Comparison of ENCODE assay signal across 8 mouse cellular contexts in genomic region chr1:123974621-123975020, GRCm38 (mm10).
DNase-seq lines count a peak whose midpoint lies in the region; ATAC-seq and TF ChIP-seq lines count a peak whose summit lies in the region.
"Had no signal": no experiment of that assay in that cellular context is flagged by ENCODE, and none has a peak within 500 bp of the region (broad histone marks: within the 10 kb centered on the region; RNA-seq: fewer than 3 reads in every experiment).

No protein-coding gene starts in this region.

- no peaks in the 10 kb centered on the region for H3K36me3 ChIP-seq in liver, adult 2 months (ENCODE audit: control insufficient read depth, insufficient read depth, low read length)
- no peaks in the 10 kb centered on the region for H3K36me3 ChIP-seq in liver, embryonic 12.5 days
- H3K36me3 ChIP-seq: neural tube, embryonic 12.5 days had no signal

- CTCF ChIA-PET in Patski (lab: Charles Lee): no interaction called here

- no peak overlapping the region for H3K4me3 ChIP-seq in liver, adult 2 months (ENCODE audit: insufficient read depth, low read depth, low read length)
- no peak overlapping the region for H3K4me3 ChIP-seq in liver, embryonic 12.5 days
- H3K4me3 ChIP-seq: neural tube, embryonic 12.5 days had no signal

- 15% methylated on average over 3 of the region's 3 CpGs for WGBS in liver, adult 2 months
- WGBS in liver, embryonic 12.5 days (ENCODE audit: insufficient replicate concordance): 20% methylated on average over 3 of the region's 3 CpGs

- H3K27ac ChIP-seq in liver, adult 2 months (replicated peaks; ENCODE audit: insufficient read depth, low read depth, low read length): no peak overlapping the region
- H3K27ac ChIP-seq in liver, embryonic 12.5 days: no peak overlapping the region
- H3K27ac ChIP-seq: neural tube, embryonic 12.5 days had no signal

- H3K4me1 ChIP-seq in liver, adult 2 months (ENCODE audit: control insufficient read depth, insufficient read depth, low read length): no peaks in the 10 kb centered on the region
- H3K4me1 ChIP-seq in liver, embryonic 12.5 days: no peaks in the 10 kb centered on the region
- H3K4me1 ChIP-seq: neural tube, embryonic 12.5 days had no signal

- H3K9me3 ChIP-seq in liver, embryonic 12.5 days (replicated peaks): no peaks in the 10 kb centered on the region
- H3K9me3 ChIP-seq: neural tube, embryonic 12.5 days had no signal

- no peak for ATAC-seq in liver, embryonic 12.5 days
- no peak for ATAC-seq in Patski

- no peaks in the 10 kb centered on the region for H3K79me2 ChIP-seq in liver, adult 2 months (ENCODE audit: control insufficient read depth, insufficient read depth, low read length)

- H3K4me2 ChIP-seq in liver, embryonic 12.5 days: no peak overlapping the region
- H3K4me2 ChIP-seq: neural tube, embryonic 12.5 days had no signal

- peak; percentile 6 for DNase-seq in liver, adult 2 months (ENCODE audit: extremely low read depth, low read depth, low spot score)
- no peak for DNase-seq in Patski (ENCODE audit: low read depth, low spot score)
- DNase-seq in c-Kit-positive CD71-positive TER-119-positive erythroid progenitor cells, embryonic 14.5 days (ENCODE audit: low spot score): peak; percentile 0
- DNase-seq in layer of hippocampus, adult 9-10 months (ENCODE audit: low spot score): peak; percentile 15
- no peak for DNase-seq in gastrocnemius, adult 8-10 months (ENCODE audit: low spot score in 2 of 2)
- DNase-seq in lung, postnatal 4 days: no peak

- H3K9ac ChIP-seq in liver, adult 2 months (ENCODE audit: low read depth, low read length): no peak overlapping the region
- H3K9ac ChIP-seq in liver, embryonic 12.5 days: no peak overlapping the region
- H3K9ac ChIP-seq: neural tube, embryonic 12.5 days had no signal

- POLR2A ChIA-PET in Patski (lab: Charles Lee): no interaction called here

- peak; percentile 27; the same call in 1 of the 2 replicates for TF ChIP-seq CTCF in liver, adult 2 months (IDR thresholded peaks at IDR 0.05; ENCODE audit: low read depth, low read length)
- TF ChIP-seq CTCF in Patski (IDR thresholded peaks at IDR 0.05): peak; percentile 51

- no peak for TF ChIP-seq POLR2A in liver, adult 2 months (IDR thresholded peaks at IDR 0.05; ENCODE audit: extremely low read depth, insufficient read depth, low read length)

- in situ Hi-C loops in Patski (cut with MboI; ENCODE audit: low pct_unique_long_range_greater_than_20kb): no loop called here

- H3K27me3 ChIP-seq in liver, adult 2 months (ENCODE audit: control insufficient read depth, insufficient read depth, low read length): no peaks in the 10 kb centered on the region
- no peaks in the 10 kb centered on the region for H3K27me3 ChIP-seq in liver, embryonic 12.5 days (replicated peaks)
- H3K27me3 ChIP-seq in Patski: no peaks in the 10 kb centered on the region
- H3K27me3 ChIP-seq: neural tube, embryonic 12.5 days had no signal

Comparison
In these comparisons a context has a peak if more than half of its experiments do, and no peak if none do; other contexts are left out.
1. DNase-seq: peak in liver, adult 2 months (single experiment), c-Kit-positive CD71-positive TER-119-positive erythroid progenitor cells, embryonic 14.5 days (single experiment) and layer of hippocampus, adult 9-10 months (single experiment); none in Patski (single experiment), gastrocnemius, adult 8-10 months (0 of 2) and lung, postnatal 4 days (0 of 2).